Mouse (Mus musculus) limb, embryonic 15.5 days (tissue): ENCODE results near the gene 2610318N02Rik. TPM values are rescaled to one million over a fixed set of nuclear protein-coding genes. Genes with fewer than 3 reads are reported as not detected.

Experiments
- ATAC-seq: fragments of 200-750 bp; cut with Nextera tagmentation; 2 replicates; pipeline ENCODE4 v1.8.0; 2017; ENCODE audit warnings: low read depth, moderate TSS enrichment; ENCODE audit not compliant: insufficient number of reproducible peaks, low FRiP score, low TSS enrichment
- H3K27ac ChIP-seq: fragments of 300-500 bp; sonication (generic); 2 replicates; pipeline ENCODE4 v1.5.1; 2015; ENCODE audit warnings: moderate library complexity, mild to moderate bottlenecking, inconsistent platforms
- H3K27me3 ChIP-seq: fragments of 300-500 bp; sonication (generic); 2 replicates; pipeline ENCODE4 v1.6.1; 2015; ENCODE audit warnings: inconsistent platforms
- H3K36me3 ChIP-seq: fragments of 300-500 bp; sonication (generic); 2 replicates; pipeline ENCODE4 v1.6.1; 2015; ENCODE audit warnings: inconsistent platforms
- H3K4me1 ChIP-seq: fragments of 300-500 bp; sonication (generic); 2 replicates; pipeline ENCODE4 v1.6.1; 2015; ENCODE audit warnings: inconsistent platforms
- H3K4me2 ChIP-seq: fragments of 300-500 bp; sonication (generic); 2 replicates; pipeline ENCODE4 v1.6.1; 2015; ENCODE audit warnings: mild to moderate bottlenecking, inconsistent platforms
- H3K4me3 ChIP-seq: fragments of 300-500 bp; sonication (generic); 2 replicates; pipeline ENCODE4 v1.5.1; 2015; ENCODE audit warnings: mild to moderate bottlenecking, inconsistent platforms
- H3K9ac ChIP-seq: fragments of 300-500 bp; sonication (generic); 2 replicates; pipeline ENCODE4 v1.6.1; 2015; ENCODE audit warnings: inconsistent platforms
- H3K9me3 ChIP-seq: fragments of 300-500 bp; sonication (generic); 2 replicates; pipeline ENCODE4 v1.6.1; 2016; ENCODE audit warnings: inconsistent platforms
- WGBS: fragments of 180-500 bp; shearing (Covaris S2); methylation state at CpG from one replicate; pipeline ENCODE4 v1.1.7; 2015; 5-methylcytosine and 5-hydroxymethylcytosine counted together
- polyA plus RNA-seq: library from polyadenylated mRNA; unstranded; fragments of >200 nt; fragmentation: Nextera tagmentation; extraction: Ambion mirVana; gene quantifications from 2 replicates; pipeline ENCODE4 v1.2.1, GENCODE M21; 2015

2610318N02Rik gene
- polyA plus RNA-seq, 1 experiment from 2014 or later, result 19.2 TPM

DNA sequence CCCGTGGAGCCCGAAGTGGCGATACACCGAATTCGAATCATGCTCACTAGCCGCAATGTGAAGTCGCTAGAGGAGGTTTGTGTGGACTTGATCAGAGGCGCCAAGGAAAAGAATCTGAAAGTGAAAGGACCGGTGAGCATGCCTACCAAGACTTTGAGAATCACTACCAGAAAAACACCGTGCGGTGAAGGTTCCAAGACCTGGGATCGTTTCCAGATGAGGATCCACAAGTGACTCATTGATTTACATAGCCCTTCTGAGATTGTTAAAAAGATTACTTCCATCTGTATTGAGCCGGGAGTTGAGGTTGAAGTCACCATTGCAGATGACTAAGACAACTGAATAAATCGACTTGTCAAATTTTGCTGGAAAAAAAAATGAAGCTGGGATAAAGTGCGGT lies 12.4 kb upstream of the 2610318N02Rik start:
- no peak for ATAC-seq
- no peaks in the 10 kb centered on the region for H3K36me3 ChIP-seq
- no peaks in the 10 kb centered on the region for H3K27me3 ChIP-seq
- no peaks in the 10 kb centered on the region for H3K9me3 ChIP-seq
- H3K4me3 ChIP-seq, result no peak overlapping the region
- peaks cover 6% of the 10 kb centered on the region; the same call in 1 of the 2 replicates for H3K4me1 ChIP-seq
- H3K4me2 ChIP-seq, result no peak overlapping the region
- WGBS, result 74% methylated on average over 15 of the region's 15 CpGs
- H3K27ac ChIP-seq, result no peak overlapping the region
- no peak overlapping the region for H3K9ac ChIP-seq

DNA sequence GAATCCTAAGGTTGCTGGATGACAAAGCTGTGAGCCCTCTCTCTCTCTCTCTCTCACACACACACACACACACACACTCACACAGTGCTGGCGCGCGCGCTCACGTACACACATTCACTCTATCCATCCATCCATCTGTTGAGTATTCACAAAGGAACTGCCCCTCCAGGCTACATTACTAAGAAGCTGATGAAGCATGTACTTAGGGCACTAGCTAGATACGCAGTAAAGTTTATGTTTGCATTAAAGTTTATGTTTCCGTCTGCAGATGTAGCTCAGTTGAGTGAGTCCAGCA lies 7.9 kb upstream of the 2610318N02Rik start:
- 34% methylated on average over 7 of the region's 7 CpGs for WGBS

DNA sequence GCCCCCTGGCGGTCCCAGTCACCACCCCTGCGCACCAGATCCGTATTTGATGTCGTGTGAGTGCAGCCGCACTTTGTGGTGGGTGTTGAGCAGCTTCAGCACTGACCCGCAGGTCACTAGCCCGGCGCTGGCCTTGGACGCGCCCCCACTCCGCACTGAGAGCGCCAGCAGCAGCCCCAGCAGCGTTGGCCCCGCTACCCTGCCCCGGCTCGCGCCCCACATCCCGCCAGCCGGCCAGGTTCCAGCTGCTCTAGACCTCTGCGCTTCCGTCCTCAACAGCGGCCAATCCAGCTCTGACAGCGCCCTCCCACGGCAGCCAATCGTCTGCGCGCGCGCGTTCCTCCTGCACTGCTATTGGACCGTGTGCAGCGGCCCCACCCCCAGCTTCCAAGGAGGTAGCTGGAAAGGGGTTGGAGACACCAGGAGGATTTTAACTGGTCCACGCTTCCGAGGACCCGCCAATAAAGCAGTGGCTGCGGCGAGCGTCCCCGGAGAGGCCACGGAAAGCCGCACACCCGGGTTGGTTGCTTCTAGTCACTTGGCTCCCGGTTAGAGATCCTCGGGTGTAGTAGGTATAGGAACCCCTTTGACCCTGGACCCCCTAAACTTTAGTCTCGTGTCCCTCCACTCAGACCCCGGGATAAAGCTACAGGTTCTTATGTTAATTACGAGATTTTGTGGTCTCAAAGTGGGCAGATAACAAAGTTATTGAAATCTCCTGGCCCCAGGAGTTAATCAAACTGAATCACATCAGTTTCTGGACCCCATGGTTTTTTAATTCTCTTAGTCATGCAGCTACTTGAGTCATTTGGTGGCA lies 7.3 kb upstream of the 2610318N02Rik start, which contains the start of gene Sdf2l1:
Gene Sdf2l1 (minus strand): TSS at position 295 of the 817 bp plus-strand sequence.
- Histone ChIP-seq H3K4me2 (peak within 1 kb of the TSS; percentile 95), H3K4me3 (peak within 1 kb of the TSS; percentile 80), H3K27me3 (no peaks in the 10 kb centered on the region), H3K9me3 (no peaks in the 10 kb centered on the region), H3K27ac (peak within 1 kb of the TSS; percentile 35), H3K4me1 (peaks cover 12% of the 10 kb centered on the region), H3K36me3 (no peaks in the 10 kb centered on the region), H3K9ac (peak within 1 kb of the TSS; percentile 69)
- ATAC-seq, result peak; percentile 99
- under 1% methylated on average over 47 of the region's 47 CpGs for WGBS

More for the DNA sequence above, 7.9 kb upstream of the 2610318N02Rik start:
- ATAC-seq, result no peak
- Histone ChIP-seq H3K27ac (no peak overlapping the region), H3K36me3 (no peaks in the 10 kb centered on the region), H3K9me3 (no peaks in the 10 kb centered on the region), H3K4me3 (peak overlapping the region; percentile 80), H3K4me2 (peak overlapping the region; percentile 95), H3K4me1 (peaks cover 12% of the 10 kb centered on the region), H3K9ac (0 out of 2 replicates have a peak overlapping the region, but pooled peaks have one; percentile 37), H3K27me3 (no peaks in the 10 kb centered on the region)

DNA sequence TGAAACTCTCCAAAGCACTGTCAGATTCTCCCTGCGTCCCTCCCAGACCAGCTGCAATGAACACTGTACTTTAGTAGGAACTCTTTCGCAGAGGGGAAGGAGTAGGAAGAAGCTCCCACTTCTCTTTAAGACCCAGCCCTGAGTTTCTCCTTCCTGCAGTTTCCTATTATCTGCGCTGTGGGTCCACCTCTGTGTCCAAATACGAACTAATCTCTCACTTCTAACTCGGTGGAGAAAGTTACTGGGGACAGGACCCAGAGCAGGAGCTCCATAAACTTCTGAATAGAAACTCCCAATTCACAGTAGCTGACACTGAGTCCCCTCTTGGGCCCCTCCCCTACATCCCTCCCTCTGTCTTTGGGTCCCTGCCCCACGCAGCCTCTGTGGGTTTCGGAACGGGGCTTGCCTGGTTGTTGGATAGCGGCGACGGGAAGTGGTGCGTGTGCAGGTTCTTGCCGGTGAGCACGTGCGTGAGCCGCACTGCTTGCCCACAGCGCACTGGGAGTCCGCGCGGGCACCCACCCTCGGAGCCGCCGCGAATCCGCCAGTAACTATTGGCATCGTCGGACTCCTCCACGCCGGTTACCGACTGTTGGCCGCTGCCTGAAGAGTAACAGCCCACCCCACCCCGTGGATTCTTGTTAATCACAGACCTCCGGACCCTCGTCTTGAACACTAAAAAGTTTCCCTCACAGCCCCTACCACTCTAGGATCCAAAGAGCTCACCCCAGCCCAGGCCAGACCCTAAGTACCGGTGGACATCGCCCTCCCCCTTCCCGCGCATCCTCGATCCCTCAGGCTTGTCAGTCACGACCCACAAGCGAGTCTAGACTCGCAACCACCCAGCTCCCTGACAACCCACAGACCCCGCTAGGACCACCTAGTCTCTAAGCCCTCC lies 6.5 kb upstream of the 2610318N02Rik start:
- no peak for ATAC-seq
- Histone ChIP-seq H3K27ac (peak overlapping the region; percentile 35; the same call in 1 of the 2 replicates), H3K9me3 (no peaks in the 10 kb centered on the region), H3K4me3 (peak overlapping the region; percentile 80), H3K36me3 (no peaks in the 10 kb centered on the region), H3K4me2 (peak overlapping the region; percentile 95), H3K27me3 (no peaks in the 10 kb centered on the region), H3K4me1 (peaks cover 12% of the 10 kb centered on the region), H3K9ac (peak overlapping the region; percentile 69)
- 3% methylated on average over 43 of the region's 43 CpGs for WGBS

DNA sequence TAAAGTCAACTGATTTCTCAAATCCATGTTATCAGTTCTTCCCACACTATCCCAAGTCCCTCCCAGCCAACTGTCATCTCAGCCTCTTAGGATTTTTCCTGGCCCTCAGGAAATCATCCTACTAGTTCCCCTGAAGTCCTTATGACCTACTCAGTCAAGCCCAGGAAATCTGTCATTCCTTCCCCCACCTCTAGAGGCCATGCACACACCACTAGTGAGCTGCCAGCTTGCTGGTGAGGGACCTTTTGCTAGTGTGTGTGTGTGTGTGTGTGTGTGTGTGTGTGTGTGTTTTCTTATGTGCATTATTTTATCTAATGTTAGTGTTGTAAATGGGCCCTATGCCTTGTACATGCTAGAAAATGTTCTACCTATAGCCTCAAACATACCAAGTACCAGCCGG lies 2.3 kb upstream of the 2610318N02Rik start:
- Histone ChIP-seq H3K9ac (no peak overlapping the region), H3K27me3 (no peaks in the 10 kb centered on the region), H3K9me3 (no peaks in the 10 kb centered on the region), H3K4me3 (no peak overlapping the region), H3K4me2 (no peak overlapping the region), H3K27ac (no peak overlapping the region), H3K4me1 (peaks cover 30% of the 10 kb centered on the region), H3K36me3 (no peaks in the 10 kb centered on the region; the same call in none of the 2 replicates)
- no peak for ATAC-seq
- WGBS, result 92% methylated on average over 1 of the region's 1 CpGs

DNA sequence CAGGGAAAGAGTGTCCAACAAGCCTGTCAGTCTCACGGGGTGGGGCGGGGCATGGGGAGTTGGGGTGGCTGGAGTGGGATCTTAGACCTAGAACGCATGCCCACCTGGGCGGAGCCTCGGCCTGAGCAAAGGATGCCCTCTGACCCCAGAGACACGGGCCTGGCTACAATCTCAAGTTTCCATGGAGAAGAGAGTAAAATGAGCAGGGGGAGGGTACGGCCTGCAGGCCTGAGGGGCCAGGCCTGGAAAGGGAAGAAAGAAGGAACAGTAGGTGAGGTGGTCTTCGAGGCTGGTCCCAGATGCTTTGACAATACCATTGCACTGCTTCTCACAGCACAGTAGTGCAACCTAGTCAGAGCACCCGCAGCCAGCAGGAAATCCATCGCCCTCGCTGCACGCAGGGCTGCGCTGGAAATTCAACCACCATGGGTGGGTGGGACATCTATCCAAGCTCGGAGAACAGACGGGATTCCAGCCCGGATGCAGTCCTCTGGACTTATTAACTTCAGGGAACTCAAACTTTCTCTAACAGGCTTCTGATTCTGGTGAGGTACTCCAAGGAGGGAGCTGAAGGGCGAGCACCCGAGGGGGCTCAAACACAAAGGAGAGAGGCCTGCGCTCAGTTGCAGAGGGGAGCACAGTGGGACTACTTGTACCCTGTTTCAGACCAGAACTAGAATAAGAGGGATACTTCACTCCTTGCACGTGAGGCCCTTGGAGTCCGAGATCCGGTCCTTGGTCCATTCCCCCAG lies 672 bp downstream of the 2610318N02Rik start:
- WGBS, result 3% methylated on average over 22 of the region's 22 CpGs
- Histone ChIP-seq H3K27me3 (no peaks in the 10 kb centered on the region), H3K9ac (peak overlapping the region; percentile 33), H3K4me1 (peaks cover 23% of the 10 kb centered on the region), H3K4me3 (peak overlapping the region; percentile 46), H3K9me3 (no peaks in the 10 kb centered on the region), H3K4me2 (peak overlapping the region; percentile 75), H3K27ac (peak overlapping the region; percentile 43; the same call in 1 of the 2 replicates), H3K36me3 (peaks cover 9% of the 10 kb centered on the region)
- ATAC-seq, result 0 out of 2 replicates have a peak, but pooled peaks have one; percentile 49

DNA sequence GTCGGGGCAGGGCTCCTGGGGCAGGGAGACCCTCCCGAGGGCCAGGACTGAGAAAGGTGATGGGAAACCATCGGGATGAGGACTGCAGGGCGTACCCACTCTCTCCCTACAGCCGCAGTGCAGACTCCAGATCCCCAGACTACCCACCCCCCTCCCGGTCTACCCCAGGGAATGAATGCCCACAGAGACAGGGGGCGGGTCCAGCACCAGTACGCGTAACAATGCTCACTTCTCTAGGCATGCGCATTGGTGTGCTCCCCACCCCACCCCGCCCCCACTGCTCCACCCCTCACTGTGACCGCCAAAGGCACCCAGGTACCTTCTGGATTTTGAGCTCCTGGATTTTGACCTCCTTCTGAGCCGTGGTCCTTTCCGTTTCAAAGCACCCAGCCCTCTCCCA lies 3.4 kb downstream of the 2610318N02Rik start:
- no peaks in the 10 kb centered on the region for H3K27me3 ChIP-seq
- H3K9ac ChIP-seq, result no peak overlapping the region
- no peak for ATAC-seq
- no peak overlapping the region for H3K27ac ChIP-seq
- H3K9me3 ChIP-seq, result no peaks in the 10 kb centered on the region
- H3K4me1 ChIP-seq, result peaks cover 23% of the 10 kb centered on the region
- H3K36me3 ChIP-seq, result peaks cover 9% of the 10 kb centered on the region
- 77% methylated on average over 14 of the region's 14 CpGs for WGBS
- no peak overlapping the region for H3K4me2 ChIP-seq
- no peak overlapping the region for H3K4me3 ChIP-seq

DNA sequence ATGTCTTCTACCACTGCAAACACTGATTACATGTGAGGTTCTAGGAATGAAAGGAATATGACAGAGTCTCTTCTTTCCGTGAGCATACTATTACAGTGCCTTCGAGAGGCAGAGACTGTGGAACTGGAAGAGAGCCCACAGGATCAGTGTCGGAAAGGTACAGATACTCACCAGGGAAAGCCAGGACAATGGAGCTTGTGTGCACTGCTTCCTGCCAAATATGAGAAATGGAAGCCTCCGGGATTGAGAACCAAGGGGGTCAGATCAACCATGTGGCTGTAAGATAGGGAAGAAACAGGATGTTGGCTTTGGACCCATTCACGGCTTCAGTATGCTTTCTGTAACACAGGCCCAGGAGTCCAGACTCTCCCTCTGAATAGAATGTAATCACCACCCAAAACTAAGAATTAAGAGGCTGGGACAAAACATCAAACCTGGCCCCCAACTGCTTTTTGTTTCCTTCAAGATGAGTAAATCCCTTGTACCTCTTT lies 7.6 kb downstream of the 2610318N02Rik start:
- no peaks in the 10 kb centered on the region for H3K4me1 ChIP-seq
- no peak overlapping the region for H3K27ac ChIP-seq
- no peak overlapping the region for H3K4me2 ChIP-seq
- H3K9me3 ChIP-seq, result no peaks in the 10 kb centered on the region
- no peak overlapping the region for H3K4me3 ChIP-seq
- H3K9ac ChIP-seq, result no peak overlapping the region
- no peak for ATAC-seq
- H3K36me3 ChIP-seq, result peaks cover 20% of the 10 kb centered on the region
- no peaks in the 10 kb centered on the region for H3K27me3 ChIP-seq
- 84% methylated on average over 5 of the region's 5 CpGs for WGBS

DNA sequence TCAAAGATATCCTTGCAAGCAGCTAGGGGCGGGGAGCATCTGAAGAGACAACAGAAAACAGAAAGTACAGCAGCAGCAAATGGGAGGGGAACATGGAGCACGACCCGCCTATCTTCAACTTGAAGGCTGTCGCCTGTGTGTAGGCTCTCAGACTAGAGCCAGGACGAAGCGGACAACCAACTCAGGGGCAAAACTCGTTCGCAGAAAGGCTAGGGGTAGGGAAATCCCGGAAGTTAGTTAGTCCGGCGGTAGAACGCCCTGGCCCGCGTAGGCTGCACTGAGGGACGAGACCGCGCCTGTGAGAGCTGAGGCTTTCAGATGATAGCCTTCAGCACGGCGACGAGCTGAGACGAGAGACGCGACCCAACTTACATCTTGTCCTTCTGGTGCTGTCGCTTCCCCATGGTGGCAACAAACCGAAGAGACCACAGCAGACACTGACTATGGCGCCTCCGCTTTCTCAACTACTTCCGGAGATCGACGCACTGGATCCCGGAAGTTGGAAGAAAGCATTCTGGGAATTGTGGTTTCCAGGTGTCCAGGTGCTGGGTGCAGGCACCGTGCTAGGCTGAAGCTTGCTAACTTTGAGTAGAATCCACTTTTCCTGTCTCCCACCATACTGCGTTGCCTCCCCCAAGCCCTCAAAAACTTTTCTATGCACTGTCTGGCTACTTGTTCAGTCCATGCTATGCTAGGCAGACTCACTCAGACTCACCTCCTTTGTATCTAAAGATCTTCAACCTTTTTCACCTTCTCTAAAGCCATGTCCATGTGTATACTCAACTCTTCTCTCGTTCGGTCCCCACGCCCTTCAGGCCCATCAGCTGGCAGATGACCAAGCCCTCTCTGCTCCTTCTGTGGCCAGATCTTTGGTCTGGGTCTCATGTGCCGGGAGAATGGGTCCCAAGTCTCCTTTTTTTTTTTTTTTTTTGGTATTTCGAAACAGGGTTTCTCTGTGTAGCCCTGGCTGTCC lies 13.9 kb downstream of the 2610318N02Rik start, which contains the start of gene Ppil2:
Gene Ppil2 (minus strand): TSS at position 487 of the 973 bp plus-strand sequence.
- peaks cover 31% of the 10 kb centered on the region for H3K36me3 ChIP-seq
- ATAC-seq, result peak; percentile 68; the same call in 1 of the 2 replicates
- 10% methylated on average over 38 of the region's 38 CpGs for WGBS

DNA sequence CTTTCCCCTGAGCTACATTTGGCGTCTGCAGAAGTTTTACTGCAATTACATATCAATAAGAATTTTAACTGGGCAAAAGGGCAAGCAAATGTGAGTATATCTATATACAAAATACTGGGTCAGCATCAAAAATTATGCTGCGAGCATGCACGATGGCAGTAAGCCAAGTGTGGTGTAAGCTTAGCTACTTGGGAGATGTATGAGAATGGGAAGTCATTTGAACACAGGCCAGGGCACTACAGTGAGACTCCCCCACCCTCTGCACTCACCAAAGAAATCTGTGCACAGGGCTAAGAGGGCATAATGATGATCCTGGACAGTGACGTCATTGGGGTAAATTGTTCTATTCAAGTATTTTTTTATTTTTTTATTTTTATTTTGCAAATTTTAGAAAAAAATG lies 20.4 kb downstream of the 2610318N02Rik start:
- Histone ChIP-seq H3K36me3 (peaks cover 76% of the 10 kb centered on the region), H3K9me3 (no peaks in the 10 kb centered on the region), H3K27me3 (no peaks in the 10 kb centered on the region), H3K27ac (no peak overlapping the region), H3K4me2 (no peak overlapping the region), H3K4me3 (no peak overlapping the region), H3K4me1 (peaks cover 11% of the 10 kb centered on the region), H3K9ac (no peak overlapping the region)
- no peak for ATAC-seq
- 74% methylated on average over 4 of the region's 4 CpGs for WGBS

More for the DNA sequence above, 13.9 kb downstream of the 2610318N02Rik start, which contains the start of gene Ppil2:
- H3K4me2 ChIP-seq, result peak within 1 kb of the TSS; percentile 51
- peaks cover 18% of the 10 kb centered on the region for H3K4me1 ChIP-seq
- peak within 1 kb of the TSS; percentile 72 for H3K9ac ChIP-seq
- H3K4me3 ChIP-seq, result peak within 1 kb of the TSS; percentile 82
- no peaks in the 10 kb centered on the region for H3K27me3 ChIP-seq
- H3K9me3 ChIP-seq, result no peaks in the 10 kb centered on the region
- peak within 1 kb of the TSS; percentile 52 for H3K27ac ChIP-seq
